Mouse (Mus musculus): Measurements from ENCODE around the gene Pgpep1l. TPM values are rescaled to one million over a fixed set of nuclear protein-coding genes. Genes with fewer than 3 reads are reported as not detected.

The Pgpep1l gene
- polyA plus RNA-seq, 1 experiment, result 0.79 TPM

DNA sequence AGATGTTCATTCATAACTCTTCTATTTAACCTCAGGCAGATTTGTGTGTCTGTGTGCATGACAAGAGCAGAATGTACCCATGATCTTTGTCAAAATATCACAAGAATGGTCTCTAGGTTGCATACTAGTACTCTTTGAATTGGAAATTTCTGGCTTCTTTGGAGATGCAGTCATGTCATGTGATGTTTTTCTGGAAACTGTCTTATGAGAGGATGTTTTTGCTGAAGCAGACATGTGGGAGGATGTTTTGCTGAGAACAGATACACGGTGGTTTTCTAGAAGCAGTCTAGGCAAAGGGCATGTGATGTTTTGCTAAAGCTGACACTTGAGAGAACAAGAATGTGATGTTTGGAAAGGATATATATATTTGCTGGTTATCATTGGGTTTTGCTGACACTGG, 13.6 kb downstream of the Pgpep1l start:
- Histone ChIP-seq H3K4me3 (ENCODE audit: insufficient read depth, low read length) (no peak overlapping the region), H3K27ac (ENCODE audit: insufficient read depth, low read length) (no peak overlapping the region), H3K4me1 (ENCODE audit: control insufficient read depth, insufficient read depth, low read length) (no peaks in the 10 kb centered on the region)
- no peak for TF ChIP-seq POLR2A (IDR thresholded peaks at IDR 0.05; ENCODE audit: extremely low read depth, insufficient read depth, low read length)
- no peak for TF ChIP-seq CTCF (IDR thresholded peaks at IDR 0.05; ENCODE audit: extremely low read depth, insufficient read depth, low read length)

- no peak overlapping the region for H3K27ac ChIP-seq (ENCODE audit: insufficient read depth, low read length)
- H3K4me1 ChIP-seq (ENCODE audit: control insufficient read depth, insufficient read depth, low read length), result no peaks in the 10 kb centered on the region
- no peak overlapping the region for H3K4me3 ChIP-seq (ENCODE audit: insufficient read depth, low read length)
- TF ChIP-seq CTCF (IDR thresholded peaks at IDR 0.05; ENCODE audit: extremely low read depth, insufficient read depth, low read length) (no peak), POLR2A (IDR thresholded peaks at IDR 0.05; ENCODE audit: extremely low read depth, insufficient read depth, low read length) (no peak)
Observed at GRCm38 (mm10) chr7:68246249-68246648, 17.8 kb downstream of the Pgpep1l start.

- Histone ChIP-seq H3K4me1 (ENCODE audit: control insufficient read depth, insufficient read depth, low read length) (no peaks in the 10 kb centered on the region), H3K27ac (ENCODE audit: insufficient read depth, low read length) (no peak overlapping the region), H3K4me3 (ENCODE audit: insufficient read depth, low read length) (no peak overlapping the region)
- TF ChIP-seq POLR2A (IDR thresholded peaks at IDR 0.05; ENCODE audit: extremely low read depth, insufficient read depth, low read length), result no peak
- no peak for TF ChIP-seq CTCF (IDR thresholded peaks at IDR 0.05; ENCODE audit: extremely low read depth, insufficient read depth, low read length)
Observed at GRCm38 (mm10) chr7:68245681-68246080, 18.4 kb downstream of the Pgpep1l start.

GRCm38 (mm10) chr7:68241205-68241604, 22.8 kb downstream of the Pgpep1l start:
- TF ChIP-seq CTCF (IDR thresholded peaks at IDR 0.05; ENCODE audit: extremely low read depth, insufficient read depth, low read length) (no peak), POLR2A (IDR thresholded peaks at IDR 0.05; ENCODE audit: extremely low read depth, insufficient read depth, low read length) (no peak)
- H3K4me3 ChIP-seq (ENCODE audit: insufficient read depth, low read length), result no peak overlapping the region
- no peaks in the 10 kb centered on the region for H3K4me1 ChIP-seq (ENCODE audit: control insufficient read depth, insufficient read depth, low read length)
- H3K27ac ChIP-seq (ENCODE audit: insufficient read depth, low read length), result no peak overlapping the region

GRCm38 (mm10) chr7:68239220-68239827, 24.7 kb downstream of the Pgpep1l start:
- no peak for TF ChIP-seq CTCF (IDR thresholded peaks at IDR 0.05; ENCODE audit: extremely low read depth, insufficient read depth, low read length)
- no peak for TF ChIP-seq POLR2A (IDR thresholded peaks at IDR 0.05; ENCODE audit: extremely low read depth, insufficient read depth, low read length)

GRCm38 (mm10) chr7:68236817-68237216, 27.2 kb downstream of the Pgpep1l start:
- Histone ChIP-seq H3K4me1 (ENCODE audit: control insufficient read depth, insufficient read depth, low read length) (no peaks in the 10 kb centered on the region), H3K27ac (ENCODE audit: insufficient read depth, low read length) (no peak overlapping the region), H3K4me3 (ENCODE audit: insufficient read depth, low read length) (no peak overlapping the region)
- TF ChIP-seq CTCF (IDR thresholded peaks at IDR 0.05; ENCODE audit: extremely low read depth, insufficient read depth, low read length), result no peak
- TF ChIP-seq POLR2A (IDR thresholded peaks at IDR 0.05; ENCODE audit: extremely low read depth, insufficient read depth, low read length), result no peak

More at GRCm38 (mm10) chr7:68239220-68239827, 24.7 kb downstream of the Pgpep1l start:
- no peak overlapping the region for H3K27ac ChIP-seq (ENCODE audit: insufficient read depth, low read length)
- no peaks in the 10 kb centered on the region for H3K4me1 ChIP-seq (ENCODE audit: control insufficient read depth, insufficient read depth, low read length)
- no peak overlapping the region for H3K4me3 ChIP-seq (ENCODE audit: insufficient read depth, low read length)

- H3K4me3 ChIP-seq (ENCODE audit: insufficient read depth, low read length), result no peak overlapping the region
- no peaks in the 10 kb centered on the region for H3K4me1 ChIP-seq (ENCODE audit: control insufficient read depth, insufficient read depth, low read length)
- TF ChIP-seq CTCF (IDR thresholded peaks at IDR 0.05; ENCODE audit: extremely low read depth, insufficient read depth, low read length) (no peak), POLR2A (IDR thresholded peaks at IDR 0.05; ENCODE audit: extremely low read depth, insufficient read depth, low read length) (no peak)
- H3K27ac ChIP-seq (ENCODE audit: insufficient read depth, low read length), result no peak overlapping the region
Observed at GRCm38 (mm10) chr7:68233619-68234223, 30.3 kb downstream of the Pgpep1l start.

DNA sequence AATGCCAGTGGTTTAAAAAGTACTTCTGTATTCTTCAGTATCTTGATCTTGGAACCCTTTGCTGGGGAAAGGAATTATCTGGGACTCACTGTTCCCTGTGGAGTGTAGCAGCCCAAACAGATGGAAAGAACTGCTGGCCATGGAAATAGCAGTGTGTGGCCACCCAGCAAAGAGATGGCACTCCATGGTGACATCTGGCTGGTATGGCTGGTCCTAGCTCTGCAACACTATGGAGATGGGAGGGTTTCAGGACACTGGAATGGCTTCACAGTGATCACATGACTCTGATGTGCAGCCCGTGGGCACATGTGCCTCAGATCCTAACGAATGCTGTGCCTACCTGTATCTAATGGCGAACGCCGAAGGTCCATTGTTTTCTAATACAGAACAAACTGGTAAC, 31.5 kb downstream of the Pgpep1l start:
- Histone ChIP-seq H3K27ac (ENCODE audit: insufficient read depth, low read length) (no peak overlapping the region), H3K4me3 (ENCODE audit: insufficient read depth, low read length) (no peak overlapping the region), H3K4me1 (ENCODE audit: control insufficient read depth, insufficient read depth, low read length) (no peaks in the 10 kb centered on the region)
- TF ChIP-seq POLR2A (IDR thresholded peaks at IDR 0.05; ENCODE audit: extremely low read depth, insufficient read depth, low read length), result no peak
- TF ChIP-seq CTCF (IDR thresholded peaks at IDR 0.05; ENCODE audit: extremely low read depth, insufficient read depth, low read length), result no peak

GRCm38 (mm10) chr7:68230831-68231230, 33.2 kb downstream of the Pgpep1l start:
- no peak overlapping the region for H3K4me3 ChIP-seq (ENCODE audit: insufficient read depth, low read length)
- TF ChIP-seq POLR2A (IDR thresholded peaks at IDR 0.05; ENCODE audit: extremely low read depth, insufficient read depth, low read length) (no peak), CTCF (IDR thresholded peaks at IDR 0.05; ENCODE audit: extremely low read depth, insufficient read depth, low read length) (no peak)
- no peak overlapping the region for H3K27ac ChIP-seq (ENCODE audit: insufficient read depth, low read length)
- H3K4me1 ChIP-seq (ENCODE audit: control insufficient read depth, insufficient read depth, low read length), result no peaks in the 10 kb centered on the region

GRCm38 (mm10) chr7:68228491-68228890, 35.5 kb downstream of the Pgpep1l start:
- H3K4me1 ChIP-seq (ENCODE audit: control insufficient read depth, insufficient read depth, low read length), result peaks cover 1% of the 10 kb centered on the region; the same call in 1 of the 2 replicates
- no peak overlapping the region for H3K4me3 ChIP-seq (ENCODE audit: insufficient read depth, low read length)
- TF ChIP-seq POLR2A (IDR thresholded peaks at IDR 0.05; ENCODE audit: extremely low read depth, insufficient read depth, low read length), result no peak
- TF ChIP-seq CTCF (IDR thresholded peaks at IDR 0.05; ENCODE audit: extremely low read depth, insufficient read depth, low read length), result no peak
- H3K27ac ChIP-seq (ENCODE audit: insufficient read depth, low read length), result no peak overlapping the region

All from cortical plate, adult 2 months (tissue).